Mouse (Mus musculus) hindbrain, embryonic 15.5 days (tissue): ENCODE measurements around the gene 1700020A23Rik. TPM values are rescaled to one million over a fixed set of nuclear protein-coding genes. Genes with fewer than 3 reads are reported as not detected.

Source experiments
- ATAC-seq: fragments of 200-750 bp; cut with Nextera tagmentation; 2 replicates; pipeline ENCODE4 v1.8.0; 2017; ENCODE audit warnings: low read depth, moderate number of reproducible peaks, moderate TSS enrichment; ENCODE audit not compliant: low FRiP score
- H3K27ac ChIP-seq: fragments of 300-500 bp; sonication (generic); replicated peaks from 2 replicates; pipeline ENCODE4 v1.5.1; 2015; ENCODE audit warnings: mild to moderate bottlenecking, inconsistent platforms
- H3K27me3 ChIP-seq: fragments of 300-500 bp; sonication (generic); 2 replicates; pipeline ENCODE4 v1.6.1; 2015; ENCODE audit warnings: control low read depth, inconsistent platforms
- H3K36me3 ChIP-seq: fragments of 300-500 bp; sonication (generic); 2 replicates; pipeline ENCODE4 v1.6.1; 2015; ENCODE audit warnings: control low read depth, inconsistent platforms
- H3K4me1 ChIP-seq: fragments of 300-500 bp; sonication (generic); replicated peaks from 2 replicates; pipeline ENCODE4 v1.6.1; 2015; ENCODE audit warnings: control low read depth, inconsistent platforms
- H3K4me2 ChIP-seq: fragments of 300-500 bp; sonication (generic); 2 replicates; pipeline ENCODE4 v1.6.1; 2015; ENCODE audit warnings: moderate library complexity, mild to moderate bottlenecking, inconsistent platforms
- H3K4me3 ChIP-seq: fragments of 300-500 bp; sonication (generic); 2 replicates; pipeline ENCODE4 v1.5.1; 2015; ENCODE audit warnings: mild to moderate bottlenecking, inconsistent platforms
- H3K9ac ChIP-seq: fragments of 300-500 bp; sonication (generic); 2 replicates; pipeline ENCODE4 v1.6.1; 2015; ENCODE audit warnings: inconsistent platforms
- H3K9me3 ChIP-seq: fragments of 300-500 bp; sonication (generic); 2 replicates; pipeline ENCODE4 v1.6.1; 2016; ENCODE audit warnings: control low read depth, inconsistent platforms
- whole genome bisulfite sequencing: fragments of 180-500 bp; shearing (Covaris S2); methylation state at CpG from one replicate; pipeline ENCODE4 v1.1.7; 2015; 5-methylcytosine and 5-hydroxymethylcytosine counted together
- polyA plus RNA-seq: library from polyadenylated mRNA; unstranded; fragments of >200 nt; fragmentation: Nextera tagmentation; extraction: Ambion mirVana; gene quantifications from 2 replicates; pipeline ENCODE4 v1.2.1, GENCODE M21; 2015

The 1700020A23Rik gene
- polyA plus RNA-seq, 1 experiment from 2014 or later = 0.97 TPM

- no peak overlapping the region for H3K4me3 ChIP-seq
- H3K36me3 ChIP-seq = no peaks in the 10 kb centered on the region; the same call in 1 of the 2 replicates
- no peaks in the 10 kb centered on the region for H3K27me3 ChIP-seq
- no peak overlapping the region for H3K27ac ChIP-seq
- no peaks in the 10 kb centered on the region for H3K9me3 ChIP-seq
- 92% methylated on average over 11 of the region's 11 CpGs for WGBS
- no peak overlapping the region for H3K4me2 ChIP-seq
- H3K4me1 ChIP-seq = no peaks in the 10 kb centered on the region
- ATAC-seq = no peak
- no peak overlapping the region for H3K9ac ChIP-seq
These were observed 13.9 kb upstream of the 1700020A23Rik start for GRCm38 (mm10) chr2:130390993-130391625.

- no peak overlapping the region for H3K4me3 ChIP-seq
- no peak overlapping the region for H3K27ac ChIP-seq
- H3K9me3 ChIP-seq = no peaks in the 10 kb centered on the region
- peaks cover 12% of the 10 kb centered on the region for H3K4me1 ChIP-seq
- 88% methylated on average over 3 of the region's 3 CpGs for WGBS
- no peak overlapping the region for H3K9ac ChIP-seq
- no peaks in the 10 kb centered on the region; the same call in 1 of the 2 replicates for H3K36me3 ChIP-seq
- no peak overlapping the region for H3K4me2 ChIP-seq
- no peaks in the 10 kb centered on the region for H3K27me3 ChIP-seq
- no peak for ATAC-seq
These were observed 12.2 kb upstream of the 1700020A23Rik start for GRCm38 (mm10) chr2:130392836-130393235.

- Histone ChIP-seq H3K4me1 (peaks cover 16% of the 10 kb centered on the region), H3K36me3 (no peaks in the 10 kb centered on the region; the same call in 1 of the 2 replicates)
- ATAC-seq = no peak
These were observed 9.4 kb upstream of the 1700020A23Rik start for GRCm38 (mm10) chr2:130395696-130396095.

GRCm38 (mm10) chr2:130397186-130397985, 7.7 kb upstream of the 1700020A23Rik start, which contains the start of gene Cpxm1:
TSS of gene Cpxm1 (minus strand) at chr2:130397574.
- peaks cover 16% of the 10 kb centered on the region for H3K4me1 ChIP-seq
- no peaks in the 10 kb centered on the region for H3K9me3 ChIP-seq
- peak within 1 kb of the TSS; percentile 46 for H3K4me3 ChIP-seq
- H3K36me3 ChIP-seq = no peaks in the 10 kb centered on the region; the same call in 1 of the 2 replicates
- peak; percentile 81 for ATAC-seq
- WGBS = 1% methylated on average over 40 of the region's 53 CpGs
- H3K27me3 ChIP-seq = no peaks in the 10 kb centered on the region
- H3K9ac ChIP-seq = peak within 1 kb of the TSS; percentile 48
- H3K27ac ChIP-seq = no peak within 1 kb of the TSS
- H3K4me2 ChIP-seq = peak within 1 kb of the TSS; percentile 87

More at GRCm38 (mm10) chr2:130395696-130396095, 9.4 kb upstream of the 1700020A23Rik start:
- Histone ChIP-seq H3K9ac (no peak overlapping the region), H3K9me3 (no peaks in the 10 kb centered on the region), H3K27ac (no peak overlapping the region), H3K4me3 (no peak overlapping the region), H3K4me2 (no peak overlapping the region), H3K27me3 (no peaks in the 10 kb centered on the region)
- WGBS = 97% methylated on average over 11 of the region's 11 CpGs

- H3K27me3 ChIP-seq = no peaks in the 10 kb centered on the region
- H3K36me3 ChIP-seq = no peaks in the 10 kb centered on the region; the same call in 1 of the 2 replicates
- H3K4me1 ChIP-seq = peaks cover 16% of the 10 kb centered on the region
- ATAC-seq = no peak
- 21% methylated on average over 14 of the region's 14 CpGs for WGBS
- H3K9me3 ChIP-seq = no peaks in the 10 kb centered on the region
- no peak overlapping the region for H3K9ac ChIP-seq
- H3K4me3 ChIP-seq = peak overlapping the region; percentile 46
- peak overlapping the region; percentile 87 for H3K4me2 ChIP-seq
- H3K27ac ChIP-seq = no peak overlapping the region
These were observed 7.0 kb upstream of the 1700020A23Rik start for GRCm38 (mm10) chr2:130398091-130398490.

GRCm38 (mm10) chr2:130400046-130400445, 5.0 kb upstream of the 1700020A23Rik start:
- Histone ChIP-seq H3K4me2 (no peak overlapping the region), H3K27me3 (no peaks in the 10 kb centered on the region), H3K27ac (no peak overlapping the region), H3K4me1 (peaks cover 16% of the 10 kb centered on the region), H3K4me3 (no peak overlapping the region), H3K9ac (no peak overlapping the region), H3K9me3 (no peaks in the 10 kb centered on the region), H3K36me3 (no peaks in the 10 kb centered on the region)
- ATAC-seq = no peak
- 97% methylated on average over 1 of the region's 1 CpGs for WGBS

GRCm38 (mm10) chr2:130401891-130402290, 3.2 kb upstream of the 1700020A23Rik start:
- Histone ChIP-seq H3K27ac (no peak overlapping the region), H3K4me1 (peaks cover 13% of the 10 kb centered on the region), H3K4me3 (no peak overlapping the region), H3K9ac (no peak overlapping the region), H3K4me2 (no peak overlapping the region), H3K27me3 (no peaks in the 10 kb centered on the region), H3K36me3 (no peaks in the 10 kb centered on the region), H3K9me3 (no peaks in the 10 kb centered on the region)
- ATAC-seq = no peak
- WGBS = 84% methylated on average over 4 of the region's 4 CpGs

- Histone ChIP-seq H3K4me1 (0 out of 2 replicates have a peak, but pooled peaks cover 4% of the 10 kb centered on the region), H3K9ac (no peak within 1 kb of the TSS), H3K36me3 (no peaks in the 10 kb centered on the region), H3K9me3 (no peaks in the 10 kb centered on the region), H3K4me2 (no peak within 1 kb of the TSS), H3K27ac (no peak within 1 kb of the TSS), H3K4me3 (no peak within 1 kb of the TSS), H3K27me3 (no peaks in the 10 kb centered on the region)
- ATAC-seq = no peak
- 66% methylated on average over 2 of the region's 2 CpGs for WGBS
These were observed 1.1 kb downstream of the 1700020A23Rik start, which contains the start of gene Tmem239 for GRCm38 (mm10) chr2:130406178-130406577. TSS of gene Tmem239 (plus strand) at chr2:130406478.

GRCm38 (mm10) chr2:130408194-130408593, 3.1 kb downstream of the 1700020A23Rik start:
- WGBS = 22% methylated on average over 6 of the region's 6 CpGs

GRCm38 (mm10) chr2:130411558-130412495, 6.8 kb downstream of the 1700020A23Rik start:
- Histone ChIP-seq H3K4me3 (no peak overlapping the region), H3K27me3 (no peaks in the 10 kb centered on the region), H3K9ac (no peak overlapping the region), H3K9me3 (no peaks in the 10 kb centered on the region), H3K27ac (no peak overlapping the region), H3K36me3 (no peaks in the 10 kb centered on the region), H3K4me2 (no peak overlapping the region), H3K4me1 (0 out of 2 replicates have a peak, but pooled peaks cover 4% of the 10 kb centered on the region)
- ATAC-seq = no peak
- WGBS = 35% methylated on average over 16 of the region's 16 CpGs

More at GRCm38 (mm10) chr2:130408194-130408593, 3.1 kb downstream of the 1700020A23Rik start:
- H3K9me3 ChIP-seq = no peaks in the 10 kb centered on the region
- no peaks in the 10 kb centered on the region for H3K27me3 ChIP-seq
- H3K36me3 ChIP-seq = no peaks in the 10 kb centered on the region
- 0 out of 2 replicates have a peak, but pooled peaks cover 4% of the 10 kb centered on the region for H3K4me1 ChIP-seq
- H3K9ac ChIP-seq = no peak overlapping the region
- no peak overlapping the region for H3K4me3 ChIP-seq
- H3K27ac ChIP-seq = no peak overlapping the region
- no peak overlapping the region for H3K4me2 ChIP-seq
- ATAC-seq = no peak

GRCm38 (mm10) chr2:130412775-130413174, 7.7 kb downstream of the 1700020A23Rik start:
- Histone ChIP-seq H3K9me3 (no peaks in the 10 kb centered on the region), H3K4me1 (0 out of 2 replicates have a peak, but pooled peaks cover 4% of the 10 kb centered on the region), H3K27me3 (no peaks in the 10 kb centered on the region), H3K4me2 (no peak overlapping the region), H3K36me3 (no peaks in the 10 kb centered on the region), H3K9ac (no peak overlapping the region), H3K27ac (no peak overlapping the region), H3K4me3 (no peak overlapping the region)
- ATAC-seq = no peak
- WGBS = 86% methylated on average over 3 of the region's 3 CpGs
